Mouse (Mus musculus): ENCODE measurements around the gene Ly6g6c.

Ly6g6c gene

GRCm38 (mm10) chr17:35083929-35084497 is 18.8 kb downstream of the Ly6g6c start:
- DNase-seq = no peak

DNA sequence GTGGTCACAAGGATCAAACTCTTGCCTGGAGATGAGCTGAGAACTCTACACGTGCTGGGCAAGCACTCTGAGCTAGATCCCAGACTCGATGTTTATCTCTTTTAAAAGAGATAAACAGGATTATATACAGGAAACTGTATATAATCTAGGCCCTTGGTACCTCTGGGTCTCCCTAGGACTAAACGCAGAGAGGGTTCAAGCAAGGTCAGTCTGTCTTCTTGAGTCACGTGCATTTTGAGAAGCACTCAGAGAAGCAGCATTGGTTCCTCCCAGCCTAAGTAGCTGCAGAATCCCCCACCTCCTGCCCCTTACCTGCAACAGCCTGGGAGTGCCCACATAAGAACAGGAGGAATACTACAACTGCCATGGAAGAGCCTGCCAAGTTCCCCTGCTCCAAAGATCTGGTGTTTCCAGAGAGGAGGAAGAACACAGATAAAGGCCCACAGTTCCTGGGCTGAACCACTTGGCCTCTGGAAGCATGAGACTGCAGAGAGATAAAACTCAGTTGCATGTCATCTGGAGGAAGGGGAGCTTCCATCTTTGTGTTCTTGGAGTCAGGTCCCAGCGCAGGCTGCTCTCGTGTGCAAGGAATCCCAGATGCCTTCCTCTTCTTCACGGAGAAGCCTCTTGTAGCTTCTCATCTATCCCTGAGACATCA is 20.1 kb downstream of the Ly6g6c start, which contains the start of gene Ly6g6f:
Gene Ly6g6f (minus strand): TSS at position 403 of the 658 bp plus-strand sequence.
- DNase-seq = no peak

DNA sequence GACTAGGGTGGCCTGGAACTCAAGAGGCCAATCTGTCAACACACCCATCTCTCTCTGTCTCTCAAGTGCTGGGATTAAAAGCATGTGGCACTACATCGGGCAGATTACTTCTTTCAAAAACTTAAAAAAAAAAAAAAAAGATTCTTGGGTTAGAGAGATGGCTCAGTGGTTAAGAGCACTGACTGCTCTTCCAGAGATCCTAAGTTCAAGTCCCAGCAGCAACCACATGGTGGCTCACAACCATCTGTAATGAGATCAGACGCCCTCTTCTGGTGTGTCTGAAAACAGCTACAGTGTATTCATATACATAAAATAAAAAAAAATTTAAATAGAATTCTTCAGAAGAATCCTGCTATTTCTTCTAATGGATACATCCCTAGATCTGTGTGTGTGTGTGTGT is 23.0 kb downstream of the Ly6g6c start:
- DNase-seq = no peak

GRCm38 (mm10) chr17:35088825-35089644 is 23.8 kb downstream of the Ly6g6c start, which contains the start of gene Abhd16a:
Abhd16a (plus strand) TSS chr17:35089263.
- peak; percentile 95 to 98 for DNase-seq

- no peak for DNase-seq
Measured at GRCm38 (mm10) chr17:35090166-35090932, 25.2 kb downstream of the Ly6g6c start.

DNA sequence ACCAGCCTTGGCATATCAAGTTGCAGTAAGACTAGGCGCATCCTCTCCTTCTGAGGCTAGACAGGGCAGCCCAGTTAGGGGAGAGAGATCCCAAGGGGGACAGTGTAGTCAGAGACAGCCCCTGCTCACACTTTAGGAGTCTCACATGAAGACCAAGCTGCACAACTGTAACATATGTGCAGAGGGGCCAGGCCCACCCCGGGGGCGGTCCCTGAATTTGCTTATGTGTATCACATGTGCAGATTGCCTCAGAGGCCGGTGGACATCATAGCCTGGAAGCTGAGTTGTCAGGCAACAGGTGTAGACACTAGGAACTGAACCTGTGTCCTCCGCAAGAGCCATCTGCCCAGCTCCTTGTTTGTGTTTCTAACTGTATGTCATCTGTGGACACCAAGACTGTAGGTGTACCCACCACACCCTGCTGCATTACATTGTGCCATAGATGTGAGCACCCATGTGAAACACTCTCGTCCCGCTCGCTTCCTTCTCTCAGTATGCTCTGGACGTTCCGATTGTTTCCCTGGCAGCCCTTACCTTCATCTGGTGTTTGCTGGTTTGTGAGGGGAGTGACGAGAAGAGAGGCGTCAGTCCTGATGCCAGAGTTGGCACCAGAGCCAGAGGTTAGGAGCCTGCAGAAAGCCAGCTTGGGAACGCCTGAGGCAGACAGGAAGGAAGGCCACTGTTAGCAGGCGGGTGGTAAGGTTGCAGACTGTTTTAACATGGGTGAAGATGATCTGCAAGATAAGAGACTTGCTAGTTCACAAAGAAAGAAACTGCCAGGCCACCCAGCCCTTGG is 27.4 kb downstream of the Ly6g6c start:
- no peak for DNase-seq

GRCm38 (mm10) chr17:35094475-35095365 is 29.5 kb downstream of the Ly6g6c start:
- no peak for DNase-seq

GRCm38 (mm10) chr17:35096597-35096996 is 31.4 kb downstream of the Ly6g6c start:
- DNase-seq = no peak

- peak; percentile 42 to 53 for DNase-seq
Measured at GRCm38 (mm10) chr17:35097164-35097655, 32.0 kb downstream of the Ly6g6c start.

- peak in 1 of 2 experiments; percentile 76 for DNase-seq
Measured at GRCm38 (mm10) chr17:35100196-35100765, 35.1 kb downstream of the Ly6g6c start.

GRCm38 (mm10) chr17:35101161-35101560 is 36.0 kb downstream of the Ly6g6c start:
- no peak for DNase-seq

DNA sequence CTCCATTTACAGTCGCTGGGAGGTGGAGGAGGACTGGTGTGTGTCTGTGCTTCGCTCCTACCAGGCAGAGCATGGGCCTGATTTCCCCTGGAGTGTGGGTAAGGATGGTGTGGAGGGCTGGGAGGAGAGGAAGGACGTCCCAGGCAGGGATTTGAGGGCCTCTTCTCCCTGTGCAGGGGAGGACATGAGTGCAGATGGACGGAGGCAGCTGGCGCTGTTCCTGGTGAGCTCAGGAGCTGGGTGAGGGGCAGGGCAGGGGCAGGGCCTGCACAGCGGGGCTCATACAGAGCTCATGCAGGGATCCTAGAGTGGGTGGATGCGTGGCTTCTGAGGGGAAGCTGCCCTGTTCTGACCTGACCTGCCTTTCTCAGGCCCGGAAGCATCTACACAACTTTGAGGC is 37.1 kb downstream of the Ly6g6c start:
- no peak for DNase-seq

GRCm38 (mm10) chr17:35103221-35103690 is 38.1 kb downstream of the Ly6g6c start:
- DNase-seq = peak; percentile 79 to 90

DNA sequence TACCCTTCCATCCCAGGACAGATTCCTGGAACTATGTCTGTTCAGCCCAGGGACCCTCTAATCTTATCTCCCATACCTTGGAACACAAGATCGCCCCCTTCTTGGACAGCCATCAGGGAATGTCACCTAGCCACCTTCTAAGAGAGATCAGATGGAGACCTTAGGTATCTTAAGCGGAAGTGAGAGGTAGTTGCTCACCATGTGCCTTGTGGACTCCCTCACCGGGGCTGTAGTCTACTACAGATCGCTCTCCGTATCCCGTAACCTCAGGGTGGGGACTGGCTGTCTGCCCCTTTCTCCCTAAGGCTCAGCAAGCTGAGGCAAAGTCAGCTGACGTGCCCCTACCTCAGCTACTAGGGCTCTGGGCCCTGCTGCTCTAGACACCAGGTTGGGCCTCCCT is 38.9 kb downstream of the Ly6g6c start:
- no peak for DNase-seq

DNA sequence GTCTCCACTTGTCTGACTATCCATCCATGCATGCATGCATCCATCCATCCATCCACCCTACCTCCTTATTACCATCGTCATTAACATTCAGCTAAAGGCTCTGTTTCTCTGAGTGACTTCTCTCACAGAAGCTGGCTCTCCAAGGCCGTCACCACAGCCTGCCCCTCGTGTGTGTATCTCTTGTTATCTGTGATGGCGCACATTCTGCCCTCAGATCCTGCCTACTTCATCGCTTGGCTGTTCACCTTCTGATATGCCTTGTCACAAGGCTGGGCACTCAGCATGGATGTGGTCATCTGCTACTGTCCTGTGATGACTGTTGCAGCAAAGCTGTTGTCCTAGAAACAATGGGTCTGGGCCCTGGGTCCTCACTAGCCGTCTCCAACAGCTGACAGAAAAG is 39.6 kb downstream of the Ly6g6c start:
- no peak for DNase-seq

- DNase-seq = peak; percentile 61 to 76
Measured at GRCm38 (mm10) chr17:35105740-35106389, 40.7 kb downstream of the Ly6g6c start.

DNA sequence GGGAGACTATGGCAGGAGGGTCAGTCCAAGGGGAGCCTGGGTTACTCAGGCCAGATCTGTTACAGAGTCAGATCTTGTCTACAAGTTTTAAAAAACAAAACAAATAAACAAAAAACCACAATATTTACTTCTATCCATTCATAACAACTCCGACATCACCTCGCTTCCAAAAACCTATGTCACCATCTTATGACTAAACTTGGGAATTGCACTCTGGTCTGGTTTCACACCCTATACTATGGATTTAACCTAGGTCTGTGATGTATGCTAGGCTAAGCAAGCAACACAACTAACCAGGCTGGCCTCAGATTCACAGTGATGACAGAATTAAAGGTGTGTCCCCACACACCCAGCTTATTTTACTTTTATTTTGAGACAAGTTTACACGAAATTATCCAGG is 41.3 kb downstream of the Ly6g6c start:
- no peak for DNase-seq

DNA sequence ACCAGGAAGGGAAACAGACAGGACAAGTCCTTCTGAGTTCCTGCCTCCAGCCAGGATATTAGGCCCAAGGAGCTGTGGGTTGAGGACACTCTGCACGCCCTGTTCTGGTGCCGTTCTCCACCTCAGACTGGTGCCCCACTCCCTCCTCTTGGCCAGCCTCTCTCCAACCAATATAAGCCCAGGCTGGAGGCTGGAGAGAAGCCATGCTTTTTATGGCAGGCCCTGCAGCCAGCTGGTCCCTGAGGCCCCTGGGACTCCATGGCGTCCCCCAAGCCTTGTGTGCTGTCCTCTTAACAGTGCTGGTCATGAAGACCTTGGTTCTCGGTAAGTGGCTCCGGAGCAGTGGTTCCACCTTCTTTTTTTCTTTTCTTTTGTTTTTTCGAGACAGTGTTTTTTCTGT is 42.9 kb downstream of the Ly6g6c start, which contains the start of gene Ly6g5c:
Gene Ly6g5c (plus strand): TSS at position 183 of the 400 bp plus-strand sequence.
- DNase-seq = no peak

- DNase-seq = no peak
Measured at GRCm38 (mm10) chr17:35111774-35112173, 46.6 kb downstream of the Ly6g6c start.
